Mouse (Mus musculus) myocyte (in vitro differentiated cells): ENCODE results near the gene Best2.

Experiments used
- CEBPB ChIP-seq: IDR thresholded peaks from 2 replicates; pipeline ENCODE4 v1.6.1; 2011; ENCODE audit warnings: mild to moderate bottlenecking, moderate library complexity; ENCODE audit not compliant: poor library complexity, insufficient read depth, severe bottlenecking
- E2F4 ChIP-seq: IDR thresholded peaks from one replicate; pipeline ENCODE4 v1.6.1; 2011; ENCODE audit warnings: mild to moderate bottlenecking, control low read depth, moderate library complexity; ENCODE audit not compliant: insufficient read depth
- MAX ChIP-seq: IDR thresholded peaks from one replicate; pipeline ENCODE4 v1.6.1; 2011; ENCODE audit warnings: low read depth, mild to moderate bottlenecking, control low read depth
- MYOD1 ChIP-seq, 3 experiments: IDR thresholded peaks; one replicate each; pipeline ENCODE4 v1.6.1; 2011; ENCODE audit warnings: control low read depth in 2 of 3, low read depth in 2 of 3, mild to moderate bottlenecking in 2 of 3, moderate library complexity in 1 of 3; ENCODE audit not compliant: insufficient read length in 2 of 3, control insufficient read depth in 1 of 3
- MYOG ChIP-seq, 3 experiments: IDR thresholded peaks; one replicate each; pipeline ENCODE4 v1.6.1; 2011; ENCODE audit warnings: control low read depth in 2 of 3, low read depth in 2 of 3, mild to moderate bottlenecking in 2 of 3; ENCODE audit not compliant: insufficient read length in 2 of 3, control insufficient read depth in 1 of 3, insufficient read depth in 1 of 3
- POLR2A ChIP-seq: IDR thresholded peaks from one replicate; pipeline ENCODE4 v1.6.1; 2011; ENCODE audit warnings: low read depth, mild to moderate bottlenecking, control low read depth, moderate library complexity; ENCODE audit not compliant: insufficient read length
- POLR2AphosphoS2 ChIP-seq: IDR thresholded peaks from one replicate; pipeline ENCODE4 v1.6.1; 2011; ENCODE audit warnings: low read depth, control low read depth; ENCODE audit not compliant: insufficient read length
- TCF12 ChIP-seq: IDR thresholded peaks from one replicate; pipeline ENCODE4 v1.6.1; 2011; ENCODE audit warnings: mild to moderate bottlenecking, control low read depth; ENCODE audit not compliant: poor library complexity, insufficient read depth, severe bottlenecking
- USF1 ChIP-seq: IDR thresholded peaks from one replicate; pipeline ENCODE4 v1.6.1; 2011; ENCODE audit warnings: low read depth, mild to moderate bottlenecking, control low read depth, moderate library complexity

DNA sequence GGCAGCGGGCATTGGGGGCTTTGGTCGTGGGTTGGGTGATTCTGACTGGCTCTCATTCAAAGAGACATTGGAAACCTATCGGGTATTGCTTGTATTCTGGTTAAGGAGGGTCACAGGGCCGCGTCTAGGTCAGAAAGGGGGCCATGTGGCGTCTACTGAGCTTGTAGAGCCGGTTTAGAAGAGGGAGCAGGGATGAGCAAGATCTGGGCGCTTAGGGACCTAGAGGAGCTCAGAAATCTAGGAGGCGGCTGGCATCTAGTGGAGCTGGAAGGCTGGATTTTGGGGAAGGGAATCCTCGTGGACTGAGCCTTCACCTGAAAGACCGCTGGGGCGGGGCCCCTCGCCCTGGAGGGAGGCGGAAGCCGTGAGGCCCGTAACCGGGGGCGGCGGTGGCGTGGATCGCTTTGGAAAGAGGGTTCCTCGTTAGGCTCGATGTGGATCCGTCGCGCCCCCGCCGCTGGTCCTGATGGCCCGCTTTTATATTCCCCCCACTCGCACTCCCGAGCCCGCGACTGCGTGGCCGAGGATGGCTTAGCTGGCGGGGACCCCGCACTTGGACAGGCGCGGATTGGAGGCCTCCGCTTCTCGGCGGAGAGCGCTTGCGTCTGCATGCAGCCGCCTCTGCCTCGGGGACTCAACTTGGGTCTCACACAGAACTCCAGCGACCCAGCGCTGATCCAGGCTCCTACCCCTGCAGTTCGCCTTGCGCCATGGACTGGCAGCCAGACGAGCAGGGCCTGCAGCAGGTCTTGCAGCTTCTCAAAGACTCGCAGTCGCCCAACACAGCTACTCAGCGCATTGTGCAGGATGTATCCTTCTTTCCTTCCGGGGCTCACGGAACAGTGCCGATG lies 23.6 kb upstream of the Best2 start:
- TF ChIP-seq POLR2AphosphoS2 = peak; percentile 31
- no peak for TF ChIP-seq MYOG (IDR thresholded peaks at IDR 0.05; ENCODE audit: control insufficient read depth in 1 of 3, insufficient read depth in 1 of 3, insufficient read length in 2 of 3, low read depth in 2 of 3)
- TF ChIP-seq MAX = no peak
- TF ChIP-seq POLR2A = no peak
- no peak for TF ChIP-seq MYOD1 (IDR thresholded peaks at IDR 0.05; ENCODE audit: control insufficient read depth in 1 of 3, insufficient read length in 2 of 3, low read depth in 2 of 3)
- TF ChIP-seq E2F4 = no peak
- TF ChIP-seq TCF12 = no peak
- no peak for TF ChIP-seq CEBPB
- no peak for TF ChIP-seq USF1
